Mouse (Mus musculus) hindbrain, postnatal 0 days (tissue): ENCODE measurements around the gene Gm45062. TPM values are rescaled to one million over a fixed set of nuclear protein-coding genes. Genes with fewer than 3 reads are reported as not detected.

ENCODE experiments used
- ATAC-seq: fragments of 200-750 bp; cut with Nextera tagmentation; 2 replicates; pipeline ENCODE4 v1.8.0; 2017; ENCODE audit warnings: mild to moderate bottlenecking, moderate TSS enrichment, moderate library complexity
- DNase-seq: peaks from one replicate; pipeline ENCODE4 v3.0.0-alpha.2; 2015; ENCODE audit warnings: low spot score
- H3K27ac ChIP-seq: fragments of 300-500 bp; sonication (generic); 2 replicates; pipeline ENCODE4 v1.5.1; 2014; ENCODE audit warnings: mild to moderate bottlenecking
- H3K27me3 ChIP-seq: fragments of 300-500 bp; sonication (generic); 2 replicates; pipeline ENCODE4 v1.6.1; 2014; ENCODE audit warnings: low read length, mixed read lengths; ENCODE audit not compliant: insufficient read depth
- H3K36me3 ChIP-seq: fragments of 300-500 bp; sonication (generic); 2 replicates; pipeline ENCODE4 v1.6.1; 2014; ENCODE audit warnings: low read length, mixed read lengths; ENCODE audit not compliant: insufficient read depth
- H3K4me1 ChIP-seq: fragments of 300-500 bp; sonication (generic); 2 replicates; pipeline ENCODE4 v1.6.1; 2014; ENCODE audit warnings: antibody characterized with exemption, low read length, mixed read lengths; ENCODE audit not compliant: insufficient read depth
- H3K4me2 ChIP-seq: fragments of 300-500 bp; sonication (generic); 2 replicates; pipeline ENCODE4 v1.6.1; 2014; ENCODE audit warnings: low read depth, mild to moderate bottlenecking, low read length, moderate library complexity, mixed read lengths
- H3K4me3 ChIP-seq: fragments of 300-500 bp; sonication (generic); 2 replicates; pipeline ENCODE4 v1.5.1; 2014; ENCODE audit warnings: low read length
- H3K9ac ChIP-seq: fragments of 300-500 bp; sonication (generic); replicated peaks from 2 replicates; pipeline ENCODE4 v1.6.1; 2014; ENCODE audit warnings: mild to moderate bottlenecking, low read length, moderate library complexity, mixed read lengths
- H3K9me3 ChIP-seq: fragments of 300-500 bp; sonication (generic); 2 replicates; pipeline ENCODE4 v1.6.1; 2016; ENCODE audit warnings: low read length, mixed read lengths
- CTCF ChIP-seq: IDR thresholded peaks from 2 replicates; pipeline ENCODE4 v1.5.1; 2016; ENCODE audit warnings: antibody characterized with exemption, control low read depth, low read depth
- WGBS: fragments of 180-500 bp; shearing (Covaris S2); extraction: QIAGEN DNeasy Blood & Tissue Kit; methylation state at CpG from one replicate; pipeline ENCODE4 v1.1.7; 2014; 5-methylcytosine and 5-hydroxymethylcytosine counted together
- polyA plus RNA-seq: library from polyadenylated mRNA; unstranded; fragments of >200 nt; fragmentation: Nextera tagmentation; extraction: Ambion mirVana; gene quantifications from 2 replicates; pipeline ENCODE4 v1.2.1, GENCODE M21; 2015
- total RNA-seq: library from RNA; depleted of rRNA; stranded (reverse); fragments of >200 nt; gene quantifications from 2 replicates; pipeline ENCODE4 v1.2.3, GENCODE M21; 2014

Gm45062 gene
- total and polyA plus RNA-seq, 2 experiments from 2014 or later: 1.8 to 4.9 TPM

DNA sequence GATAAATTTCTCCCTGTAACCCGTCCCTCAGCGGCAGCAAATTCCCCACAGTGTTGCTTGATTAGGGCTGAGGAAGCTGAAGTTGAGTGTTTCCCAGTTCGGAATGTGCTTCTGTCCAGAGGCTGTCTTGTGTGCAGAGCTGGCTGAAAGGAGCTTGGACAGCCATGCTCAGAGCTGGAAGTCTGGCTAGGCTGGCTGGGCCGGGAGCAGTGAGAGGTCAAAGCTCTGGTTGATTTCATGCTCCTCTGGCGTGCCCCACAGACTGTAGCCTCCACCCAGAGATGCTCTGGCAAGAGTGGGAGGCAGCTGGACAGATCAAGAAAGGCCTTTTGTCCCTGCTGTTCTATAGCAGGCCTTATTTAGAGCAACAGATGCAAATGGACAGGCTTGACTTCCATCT is 187.5 kb downstream of the Gm45062 start:
- Histone ChIP-seq H3K4me3 (no peak overlapping the region), H3K36me3 (no peaks in the 10 kb centered on the region), H3K27me3 (no peaks in the 10 kb centered on the region), H3K4me1 (0 out of 2 replicates have a peak, but pooled peaks cover 3% of the 10 kb centered on the region), H3K9ac (no peak overlapping the region), H3K27ac (peak overlapping the region; percentile 38; the same call in 1 of the 2 replicates), H3K4me2 (no peak overlapping the region), H3K9me3 (no peaks in the 10 kb centered on the region)
- TF ChIP-seq CTCF: no peak
- peak; percentile 56 for DNase-seq
- ATAC-seq: peak; percentile 89
- WGBS: 34% methylated on average over 5 of the region's 5 CpGs

DNA sequence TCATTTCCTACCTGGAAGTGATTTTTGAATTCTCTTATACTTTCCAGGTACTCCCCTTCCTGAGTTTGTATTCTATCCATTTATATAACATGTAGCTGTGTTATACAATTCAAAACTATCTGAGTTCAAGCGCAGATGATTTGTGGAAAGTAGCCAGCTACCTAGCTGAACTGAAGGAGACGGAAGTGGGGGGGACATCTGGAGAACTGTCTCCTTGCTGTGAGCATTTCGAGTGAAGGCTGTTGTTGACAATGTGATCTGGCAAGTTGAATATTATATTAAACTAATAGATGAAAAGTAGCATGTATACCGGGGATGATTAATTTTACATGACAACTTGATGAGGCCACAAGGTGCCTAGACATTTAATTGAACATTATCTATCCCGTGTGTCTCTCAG is 196.3 kb downstream of the Gm45062 start:
- DNase-seq (peak; percentile 51), ATAC-seq (0 out of 2 replicates have a peak, but pooled peaks have one; percentile 29)
- Histone ChIP-seq H3K27me3 (no peaks in the 10 kb centered on the region), H3K4me2 (no peak overlapping the region), H3K9me3 (no peaks in the 10 kb centered on the region), H3K27ac (no peak overlapping the region), H3K4me3 (no peak overlapping the region), H3K36me3 (no peaks in the 10 kb centered on the region), H3K4me1 (no peaks in the 10 kb centered on the region), H3K9ac (no peak overlapping the region)
- WGBS: 57% methylated on average over 5 of the region's 5 CpGs
- TF ChIP-seq CTCF: no peak

DNA sequence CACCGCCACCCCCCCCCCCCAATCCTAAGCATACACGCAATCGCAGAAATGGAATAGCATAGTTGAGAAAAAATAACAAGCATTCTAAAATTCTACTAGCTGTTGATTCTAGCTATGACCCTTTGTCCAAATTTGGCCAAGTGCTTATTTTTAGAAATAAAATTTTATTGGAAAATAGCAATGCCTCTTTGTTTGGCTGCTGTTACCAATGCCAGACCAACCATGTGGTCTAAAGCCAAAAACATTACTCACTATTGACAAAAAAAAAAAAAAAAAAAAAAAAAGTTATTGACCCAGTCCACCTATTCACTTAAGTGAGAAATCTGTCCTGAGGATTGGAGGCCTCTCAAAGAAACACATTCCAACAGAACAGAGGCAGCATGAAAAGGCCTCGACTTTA is 199.3 kb downstream of the Gm45062 start:
- no peak for TF ChIP-seq CTCF
- H3K9ac ChIP-seq: no peak overlapping the region
- H3K4me1 ChIP-seq: no peaks in the 10 kb centered on the region
- no peaks in the 10 kb centered on the region for H3K27me3 ChIP-seq
- H3K27ac ChIP-seq: no peak overlapping the region
- WGBS: 92% methylated on average over 4 of the region's 4 CpGs
- no peak overlapping the region for H3K4me3 ChIP-seq
- ATAC-seq (no peak), DNase-seq (no peak)
- H3K4me2 ChIP-seq: no peak overlapping the region
- H3K9me3 ChIP-seq: no peaks in the 10 kb centered on the region
- no peaks in the 10 kb centered on the region for H3K36me3 ChIP-seq

DNA sequence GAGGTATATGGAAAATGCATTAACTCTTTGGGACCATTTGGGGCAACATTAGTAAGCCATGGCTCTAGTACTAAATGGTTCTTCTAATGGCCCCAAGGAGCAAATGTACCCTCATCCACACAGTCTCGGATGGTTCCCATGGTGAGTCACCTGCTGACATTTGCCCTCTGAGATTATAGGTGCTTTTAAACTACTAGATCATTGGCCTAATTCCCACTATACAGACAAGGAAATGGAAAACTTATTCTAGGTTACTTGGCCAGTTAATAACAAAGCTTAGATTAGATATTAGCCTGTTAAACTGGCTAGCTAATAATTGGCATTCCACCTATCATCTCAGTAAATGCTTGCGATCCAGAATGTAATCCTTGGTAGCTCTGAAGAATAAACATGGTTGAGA is 203.2 kb downstream of the Gm45062 start:
- ATAC-seq (no peak), DNase-seq (no peak)
- no peak overlapping the region for H3K9ac ChIP-seq
- H3K27ac ChIP-seq: no peak overlapping the region
- no peaks in the 10 kb centered on the region for H3K4me1 ChIP-seq
- TF ChIP-seq CTCF: no peak
- no peaks in the 10 kb centered on the region for H3K27me3 ChIP-seq
- WGBS: 95% methylated on average over 2 of the region's 2 CpGs
- no peaks in the 10 kb centered on the region for H3K36me3 ChIP-seq
- H3K4me2 ChIP-seq: no peak overlapping the region
- H3K4me3 ChIP-seq: no peak overlapping the region
- H3K9me3 ChIP-seq: no peaks in the 10 kb centered on the region

GRCm38 (mm10) chr6:8465388-8465787 is 206.1 kb downstream of the Gm45062 start:
- no peaks in the 10 kb centered on the region for H3K27me3 ChIP-seq
- no peak for TF ChIP-seq CTCF
- no peak for ATAC-seq
- 89% methylated on average over 1 of the region's 1 CpGs for WGBS
- no peak overlapping the region for H3K4me2 ChIP-seq
- H3K4me1 ChIP-seq: no peaks in the 10 kb centered on the region
- no peaks in the 10 kb centered on the region for H3K36me3 ChIP-seq
- H3K9me3 ChIP-seq: no peaks in the 10 kb centered on the region
- no peak overlapping the region for H3K4me3 ChIP-seq
- no peak for DNase-seq
- H3K27ac ChIP-seq: no peak overlapping the region
- H3K9ac ChIP-seq: no peak overlapping the region

DNA sequence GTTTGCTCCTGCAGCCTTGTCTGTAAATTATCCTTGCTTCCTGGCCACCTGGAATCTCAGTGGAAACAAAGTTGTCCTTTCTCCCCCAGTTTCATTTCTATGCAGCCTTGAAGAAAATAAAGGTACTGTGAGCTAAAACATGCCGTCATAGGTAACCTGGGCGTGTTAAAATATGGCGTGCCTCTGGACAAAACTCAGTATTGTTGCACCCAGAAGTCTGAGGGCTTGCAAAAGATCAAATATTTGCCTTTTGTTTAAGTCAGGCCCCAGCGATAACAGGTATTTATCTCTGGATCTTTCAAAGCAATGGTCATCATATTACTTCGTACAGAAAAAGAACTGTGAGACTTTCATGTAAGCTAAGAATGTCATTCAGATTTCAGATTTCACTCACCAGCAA is 206.7 kb downstream of the Gm45062 start:
- WGBS: 91% methylated on average over 5 of the region's 5 CpGs
- TF ChIP-seq CTCF: no peak
- no peak overlapping the region for H3K4me3 ChIP-seq

DNA sequence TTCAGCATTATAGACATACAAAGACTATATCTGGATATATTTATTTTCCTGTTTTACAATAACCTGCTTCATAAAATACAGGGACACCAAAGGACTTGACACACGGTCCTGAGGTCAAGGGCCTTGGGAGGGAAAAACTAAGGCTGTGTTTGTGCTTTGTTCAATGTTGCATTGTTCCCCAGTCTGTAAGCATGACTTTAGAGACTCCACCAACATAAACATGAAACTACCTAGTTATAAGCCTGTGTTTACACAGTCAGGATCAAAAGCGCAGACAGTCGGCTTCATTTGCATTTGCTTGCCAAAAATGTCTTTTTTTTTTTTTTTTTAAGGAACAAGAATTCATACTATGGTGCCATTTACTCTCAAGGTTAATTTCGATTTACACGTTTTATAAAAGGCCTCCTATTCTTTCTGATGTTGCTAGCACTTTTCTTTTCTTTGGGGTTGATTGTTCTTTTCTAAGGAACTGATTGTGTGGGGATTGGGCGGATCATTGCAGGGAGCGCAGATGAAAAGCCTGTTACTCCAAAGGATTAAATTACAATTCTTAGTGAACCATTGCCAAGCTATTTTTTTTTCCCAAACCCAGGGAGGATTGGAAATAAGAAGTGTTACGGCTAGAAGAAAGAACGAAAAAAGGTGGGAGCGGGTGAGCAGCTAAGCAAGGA is 208.6 kb downstream of the Gm45062 start:
- no peak for ATAC-seq
- TF ChIP-seq CTCF: no peak
- DNase-seq: peak; percentile 25
- 39% methylated on average over 10 of the region's 10 CpGs for WGBS
- no peaks in the 10 kb centered on the region for H3K27me3 ChIP-seq
- H3K9ac ChIP-seq: no peak overlapping the region
- no peak overlapping the region; the same call in 1 of the 2 replicates for H3K27ac ChIP-seq
- H3K4me3 ChIP-seq: no peak overlapping the region
- H3K4me1 ChIP-seq: no peaks in the 10 kb centered on the region
- H3K9me3 ChIP-seq: no peaks in the 10 kb centered on the region
- no peak overlapping the region for H3K4me2 ChIP-seq
- H3K36me3 ChIP-seq: no peaks in the 10 kb centered on the region

More for the DNA sequence above, 206.7 kb downstream of the Gm45062 start:
- ATAC-seq: no peak
- H3K27ac ChIP-seq: no peak overlapping the region
- no peak overlapping the region for H3K9ac ChIP-seq
- H3K27me3 ChIP-seq: no peaks in the 10 kb centered on the region
- H3K9me3 ChIP-seq: no peaks in the 10 kb centered on the region
- no peaks in the 10 kb centered on the region for H3K4me1 ChIP-seq
- no peak for DNase-seq
- H3K36me3 ChIP-seq: no peaks in the 10 kb centered on the region
- H3K4me2 ChIP-seq: no peak overlapping the region
